Mouse (Mus musculus): ENCODE results near the gene Kalrn. TPM values are rescaled to one million over a fixed set of nuclear protein-coding genes. Genes with fewer than 3 reads are reported as not detected.

The Kalrn gene
- polyA plus RNA-seq, 1 experiment from 2014 or later: 38.5 TPM

- no peak overlapping the region for H3K27ac ChIP-seq
- peaks cover 15% of the 10 kb centered on the region; the same call in 1 of the 2 replicates for H3K4me1 ChIP-seq (replicated peaks)
- no peak for ATAC-seq
- H3K9me3 ChIP-seq: no peaks in the 10 kb centered on the region
- H3K36me3 ChIP-seq: peaks cover 24% of the 10 kb centered on the region
- 94% methylated on average over 2 of the region's 2 CpGs for WGBS
- H3K4me2 ChIP-seq (replicated peaks): no peak overlapping the region
- no peaks in the 10 kb centered on the region for H3K27me3 ChIP-seq
- H3K4me3 ChIP-seq (replicated peaks): no peak overlapping the region
- H3K9ac ChIP-seq (replicated peaks): no peak overlapping the region
Observed at GRCm38 (mm10) chr16:34299226-34299625, 274.1 kb downstream of the Kalrn start.

DNA sequence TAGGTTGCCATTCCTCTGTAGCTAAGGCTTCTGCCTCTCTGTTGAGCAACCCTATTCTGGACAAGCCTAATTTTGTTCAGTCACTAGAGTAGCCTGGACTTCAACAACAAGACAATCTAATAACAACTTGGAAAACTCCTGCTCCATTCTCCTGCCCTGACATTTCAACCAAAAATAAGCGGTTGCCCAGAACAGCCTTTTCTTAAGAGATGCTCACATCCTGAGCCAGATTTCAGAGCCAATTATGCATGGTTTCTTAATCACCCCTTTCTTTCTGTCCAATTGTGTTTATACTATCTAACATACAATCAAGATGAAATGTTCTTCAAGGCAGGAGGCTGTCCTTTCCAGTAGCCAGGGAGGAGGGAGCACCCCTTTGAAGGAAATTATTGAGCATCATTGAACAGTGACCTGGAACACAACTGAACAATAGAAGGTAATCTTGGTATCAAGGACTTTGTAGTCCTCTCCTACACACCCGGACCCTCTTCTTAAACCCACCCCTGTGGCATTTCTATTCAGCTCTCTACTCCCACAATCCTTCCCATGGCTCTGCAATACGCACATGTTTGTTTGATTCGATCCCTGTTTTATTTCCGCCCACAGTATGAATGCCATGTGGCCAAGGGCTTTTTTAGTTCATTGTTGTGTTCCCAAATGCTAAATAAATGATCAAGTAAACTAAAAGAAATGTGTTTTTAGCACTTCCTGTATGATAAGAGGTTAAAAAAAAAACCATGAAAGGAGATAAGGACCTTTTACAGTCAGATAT, 275.2 kb downstream of the Kalrn start:
- Histone ChIP-seq H3K27ac (no peak overlapping the region), H3K9me3 (no peaks in the 10 kb centered on the region), H3K9ac (replicated peaks) (no peak overlapping the region), H3K36me3 (peaks cover 29% of the 10 kb centered on the region), H3K27me3 (no peaks in the 10 kb centered on the region), H3K4me1 (replicated peaks) (peaks cover 15% of the 10 kb centered on the region; the same call in 1 of the 2 replicates), H3K4me3 (replicated peaks) (no peak overlapping the region), H3K4me2 (replicated peaks) (no peak overlapping the region)
- WGBS: 56% methylated on average over 5 of the region's 5 CpGs
- no peak for ATAC-seq

- Histone ChIP-seq H3K27me3 (no peaks in the 10 kb centered on the region), H3K27ac (no peak overlapping the region), H3K9me3 (no peaks in the 10 kb centered on the region), H3K9ac (replicated peaks) (no peak overlapping the region), H3K4me2 (replicated peaks) (no peak overlapping the region), H3K36me3 (peaks cover 52% of the 10 kb centered on the region), H3K4me1 (replicated peaks) (peaks cover 18% of the 10 kb centered on the region; the same call in 1 of the 2 replicates), H3K4me3 (replicated peaks) (no peak overlapping the region)
- no peak for ATAC-seq
- WGBS: 85% methylated on average over 6 of the region's 6 CpGs
Observed at GRCm38 (mm10) chr16:34294568-34294967, 278.8 kb downstream of the Kalrn start.

DNA sequence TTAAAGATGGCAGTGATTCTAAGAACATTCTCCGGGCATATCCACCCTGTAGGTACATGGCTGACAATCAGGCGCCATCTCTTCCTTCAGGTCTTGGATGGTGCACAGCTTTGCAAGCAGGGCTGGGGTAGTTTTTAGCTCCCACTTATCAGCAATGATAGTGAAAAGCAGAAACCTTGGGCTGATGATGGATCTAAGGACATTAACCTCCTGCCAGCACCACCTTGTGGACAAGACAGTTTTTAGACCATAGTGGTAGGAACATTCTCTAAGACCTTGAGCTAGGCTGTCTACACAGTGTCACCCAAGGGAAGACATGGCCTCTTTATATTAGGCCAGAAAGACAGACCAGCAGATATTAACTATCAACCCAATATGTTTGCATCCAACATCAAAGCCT, 279.7 kb downstream of the Kalrn start:
- ATAC-seq: no peak
- WGBS: 93% methylated on average over 2 of the region's 2 CpGs
- no peak overlapping the region for H3K4me2 ChIP-seq (replicated peaks)

GRCm38 (mm10) chr16:34289583-34289982, 283.7 kb downstream of the Kalrn start:
- no peaks in the 10 kb centered on the region for H3K27me3 ChIP-seq
- 48% methylated on average over 7 of the region's 7 CpGs for WGBS

More for the DNA sequence above, 279.7 kb downstream of the Kalrn start:
- H3K9ac ChIP-seq (replicated peaks): no peak overlapping the region
- no peaks in the 10 kb centered on the region for H3K27me3 ChIP-seq
- peaks cover 16% of the 10 kb centered on the region; the same call in 1 of the 2 replicates for H3K4me1 ChIP-seq (replicated peaks)
- H3K4me3 ChIP-seq (replicated peaks): no peak overlapping the region
- no peaks in the 10 kb centered on the region for H3K9me3 ChIP-seq
- H3K36me3 ChIP-seq: peaks cover 45% of the 10 kb centered on the region
- H3K27ac ChIP-seq: no peak overlapping the region

GRCm38 (mm10) chr16:34282026-34282425, 291.3 kb downstream of the Kalrn start:
- ATAC-seq: no peak

More at GRCm38 (mm10) chr16:34289583-34289982, 283.7 kb downstream of the Kalrn start:
- H3K4me2 ChIP-seq (replicated peaks): no peak overlapping the region
- no peaks in the 10 kb centered on the region for H3K9me3 ChIP-seq
- H3K27ac ChIP-seq: no peak overlapping the region
- peaks cover 8% of the 10 kb centered on the region; the same call in 1 of the 2 replicates for H3K4me1 ChIP-seq (replicated peaks)
- ATAC-seq: no peak
- H3K4me3 ChIP-seq (replicated peaks): no peak overlapping the region
- H3K9ac ChIP-seq (replicated peaks): no peak overlapping the region
- H3K36me3 ChIP-seq: peaks cover 31% of the 10 kb centered on the region

DNA sequence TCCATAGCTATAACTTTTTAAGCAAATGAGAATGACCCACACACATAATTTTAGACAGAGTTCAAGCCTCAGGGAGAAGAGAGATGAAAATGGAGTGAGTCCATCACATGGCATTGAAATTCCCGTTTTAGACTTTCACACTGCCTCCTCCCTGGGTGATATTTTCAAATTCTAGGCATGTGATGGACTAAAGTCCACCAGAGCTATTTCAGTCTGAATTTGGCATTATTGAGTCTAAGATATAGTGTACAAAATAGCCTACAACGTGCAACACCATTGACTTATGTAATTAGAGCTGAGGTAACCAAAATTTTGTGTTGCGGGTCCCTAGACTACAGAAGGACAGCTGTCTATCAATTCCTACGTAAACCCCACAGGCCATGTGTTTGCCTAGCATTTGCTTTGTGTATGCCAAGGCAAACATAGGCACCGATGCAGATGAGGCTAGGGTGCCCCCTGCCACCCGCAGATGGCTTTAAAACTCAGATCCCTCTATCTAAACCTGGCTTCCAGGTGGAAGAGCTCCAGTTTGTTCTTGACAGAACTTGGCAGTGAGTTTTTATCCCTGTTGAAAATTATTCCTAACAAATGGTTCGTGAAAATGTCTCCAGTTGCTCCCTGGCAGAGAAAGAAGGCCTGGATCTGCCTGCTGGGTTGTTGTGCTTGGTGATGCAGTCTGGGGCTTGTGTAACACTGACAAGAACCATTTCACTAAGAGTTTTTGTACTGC, 293.5 kb downstream of the Kalrn start:
- no peak overlapping the region for H3K27ac ChIP-seq
- no peaks in the 10 kb centered on the region for H3K9me3 ChIP-seq
- 89% methylated on average over 7 of the region's 7 CpGs for WGBS

More at GRCm38 (mm10) chr16:34282026-34282425, 291.3 kb downstream of the Kalrn start:
- Histone ChIP-seq H3K4me2 (replicated peaks) (no peak overlapping the region), H3K4me1 (replicated peaks) (no peaks in the 10 kb centered on the region), H3K9me3 (no peaks in the 10 kb centered on the region), H3K36me3 (no peaks in the 10 kb centered on the region), H3K27me3 (no peaks in the 10 kb centered on the region), H3K4me3 (replicated peaks) (no peak overlapping the region), H3K9ac (replicated peaks) (no peak overlapping the region), H3K27ac (no peak overlapping the region)
- 91% methylated on average over 8 of the region's 8 CpGs for WGBS

DNA sequence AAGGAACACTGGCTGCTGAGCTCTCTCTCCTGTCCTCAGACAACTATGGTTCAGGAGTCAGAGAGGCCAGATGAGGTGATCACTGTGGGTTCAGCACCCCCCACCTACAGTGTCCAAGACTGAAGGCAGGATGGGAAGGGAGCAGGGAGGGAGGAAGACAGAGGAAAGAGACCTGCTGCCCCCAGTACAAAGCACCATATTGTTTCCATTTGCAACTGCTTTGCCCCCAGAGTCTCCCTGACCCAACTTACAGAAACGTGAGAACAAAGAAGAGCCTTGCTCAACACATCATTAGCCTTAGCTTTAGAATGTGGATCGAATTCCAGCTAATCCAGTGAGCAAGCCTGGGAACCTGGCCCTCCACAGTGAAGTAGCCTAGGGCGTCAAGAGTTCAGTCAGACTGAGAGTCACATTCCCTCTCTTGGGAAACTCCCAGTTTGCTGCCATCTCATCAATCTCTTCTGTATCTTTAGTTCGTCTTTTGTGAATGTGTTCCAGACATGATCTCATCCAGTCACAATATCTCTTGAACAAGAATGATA, 295.0 kb downstream of the Kalrn start:
- no peak for ATAC-seq
- H3K9me3 ChIP-seq: no peaks in the 10 kb centered on the region

More for the DNA sequence above, 293.5 kb downstream of the Kalrn start:
- Histone ChIP-seq H3K27me3 (no peaks in the 10 kb centered on the region), H3K4me1 (replicated peaks) (no peaks in the 10 kb centered on the region), H3K4me2 (replicated peaks) (no peak overlapping the region), H3K36me3 (no peaks in the 10 kb centered on the region), H3K9ac (replicated peaks) (no peak overlapping the region), H3K4me3 (replicated peaks) (no peak overlapping the region)
- ATAC-seq: no peak

GRCm38 (mm10) chr16:34274607-34275006, 298.7 kb downstream of the Kalrn start:
- Histone ChIP-seq H3K9ac (replicated peaks) (no peak overlapping the region), H3K27ac (no peak overlapping the region)
- ATAC-seq: no peak

More for the DNA sequence above, 295.0 kb downstream of the Kalrn start:
- Histone ChIP-seq H3K4me2 (replicated peaks) (no peak overlapping the region), H3K27me3 (no peaks in the 10 kb centered on the region), H3K4me1 (replicated peaks) (no peaks in the 10 kb centered on the region), H3K36me3 (no peaks in the 10 kb centered on the region), H3K9ac (replicated peaks) (no peak overlapping the region), H3K27ac (no peak overlapping the region), H3K4me3 (replicated peaks) (no peak overlapping the region)
- WGBS: 70% methylated on average over 4 of the region's 4 CpGs

DNA sequence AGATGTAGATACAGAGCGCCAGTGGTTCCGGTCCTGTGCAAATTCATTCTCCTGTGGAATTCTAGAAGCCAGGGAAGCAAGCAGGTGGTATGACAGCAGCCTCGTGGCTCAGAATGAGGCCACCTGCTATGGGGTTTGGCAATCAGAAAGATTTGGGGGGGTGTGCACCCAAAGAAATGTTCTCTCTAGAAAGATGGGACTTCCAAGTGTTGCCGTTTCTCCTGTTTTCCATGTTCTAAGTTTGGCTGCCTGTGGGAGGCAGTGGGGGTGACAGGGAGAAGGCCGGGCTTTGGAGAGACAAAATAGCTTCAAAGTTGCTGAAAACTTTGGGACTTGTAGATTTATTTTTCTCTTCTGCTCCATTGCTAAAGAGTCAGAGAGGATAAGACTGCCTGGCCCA, 301.9 kb downstream of the Kalrn start:
- H3K9me3 ChIP-seq: no peaks in the 10 kb centered on the region
- no peak for ATAC-seq
- H3K4me3 ChIP-seq (replicated peaks): no peak overlapping the region
- 94% methylated on average over 5 of the region's 5 CpGs for WGBS
- no peak overlapping the region for H3K4me2 ChIP-seq (replicated peaks)
- H3K27me3 ChIP-seq: no peaks in the 10 kb centered on the region
- no peak overlapping the region for H3K27ac ChIP-seq
- no peaks in the 10 kb centered on the region for H3K4me1 ChIP-seq (replicated peaks)
- H3K9ac ChIP-seq (replicated peaks): no peak overlapping the region
- no peaks in the 10 kb centered on the region for H3K36me3 ChIP-seq

More at GRCm38 (mm10) chr16:34274607-34275006, 298.7 kb downstream of the Kalrn start:
- Histone ChIP-seq H3K4me3 (replicated peaks) (no peak overlapping the region), H3K4me1 (replicated peaks) (no peaks in the 10 kb centered on the region), H3K27me3 (no peaks in the 10 kb centered on the region), H3K4me2 (replicated peaks) (no peak overlapping the region), H3K9me3 (no peaks in the 10 kb centered on the region), H3K36me3 (no peaks in the 10 kb centered on the region)

GRCm38 (mm10) chr16:34270681-34271080, 302.7 kb downstream of the Kalrn start:
- H3K4me1 ChIP-seq (replicated peaks): no peaks in the 10 kb centered on the region
- H3K4me3 ChIP-seq (replicated peaks): no peak overlapping the region
- no peak overlapping the region for H3K9ac ChIP-seq (replicated peaks)
- no peaks in the 10 kb centered on the region for H3K36me3 ChIP-seq
- H3K9me3 ChIP-seq: no peaks in the 10 kb centered on the region
- no peak for ATAC-seq
- no peak overlapping the region for H3K27ac ChIP-seq
- no peak overlapping the region for H3K4me2 ChIP-seq (replicated peaks)
- H3K27me3 ChIP-seq: no peaks in the 10 kb centered on the region
- 76% methylated on average over 2 of the region's 2 CpGs for WGBS

DNA sequence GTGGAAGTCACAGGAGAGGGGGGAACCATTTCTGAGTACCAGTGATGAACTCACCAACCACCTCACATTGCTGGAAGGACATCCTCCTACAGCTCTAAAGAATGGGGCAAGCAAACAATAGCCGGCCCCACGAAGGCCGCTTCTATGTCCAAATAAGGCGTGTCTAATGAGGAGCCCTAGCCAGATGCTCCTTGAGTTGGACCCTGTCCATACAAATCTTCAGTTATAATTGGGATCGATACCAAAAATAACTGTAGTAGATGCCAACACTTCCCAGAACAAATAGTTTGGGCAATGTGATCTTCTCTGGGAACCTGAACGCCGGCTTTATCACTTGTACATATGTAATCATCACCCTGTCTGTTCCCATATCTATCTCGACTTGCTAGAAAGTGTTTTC, 303.7 kb downstream of the Kalrn start:
- Histone ChIP-seq H3K4me1 (replicated peaks) (0 out of 2 replicates have a peak, but pooled peaks cover 6% of the 10 kb centered on the region), H3K9ac (replicated peaks) (no peak overlapping the region), H3K27me3 (no peaks in the 10 kb centered on the region), H3K9me3 (no peaks in the 10 kb centered on the region), H3K4me3 (replicated peaks) (no peak overlapping the region), H3K27ac (no peak overlapping the region), H3K36me3 (no peaks in the 10 kb centered on the region), H3K4me2 (replicated peaks) (no peak overlapping the region)
- ATAC-seq: no peak
- 87% methylated on average over 8 of the region's 8 CpGs for WGBS
